Mouse (Mus musculus) midbrain, embryonic 14.5 days (tissue): ENCODE measurements at regions not wholly inside any gene's neighbourhood (a gene's known extent, or its start where the extent isn't known, plus 50 kb on each side); places are given as distances from the start of the nearest gene placed in this dataset.

Experiments used
- ATAC-seq: fragments of 200-750 bp; cut with Nextera tagmentation; 2 replicates; pipeline ENCODE4 v1.8.0; 2017; ENCODE audit warnings: moderate number of reproducible peaks, moderate library complexity; ENCODE audit not compliant: low FRiP score, low TSS enrichment
- DNase-seq: peaks from one replicate; pipeline ENCODE4 v3.0.0-alpha.2; 2015
- H3K27ac ChIP-seq: fragments of 300-500 bp; sonication (generic); replicated peaks from 2 replicates; pipeline ENCODE4 v1.5.1; 2014; ENCODE audit warnings: mild to moderate bottlenecking, low read depth, low read length, moderate library complexity
- H3K27me3 ChIP-seq: fragments of 300-500 bp; sonication (generic); 2 replicates; pipeline ENCODE4 v1.6.1; 2014; ENCODE audit warnings: low read length, control low read depth, mixed read lengths; ENCODE audit not compliant: control insufficient read depth, insufficient read depth
- H3K36me3 ChIP-seq: fragments of 300-500 bp; sonication (generic); 2 replicates; pipeline ENCODE4 v1.6.1; 2014; ENCODE audit warnings: low read length, control low read depth; ENCODE audit not compliant: control insufficient read depth, insufficient read depth
- H3K4me1 ChIP-seq: fragments of 300-500 bp; sonication (generic); 2 replicates; pipeline ENCODE4 v1.6.1; 2014; ENCODE audit warnings: mild to moderate bottlenecking, antibody characterized with exemption, low read length, control low read depth; ENCODE audit not compliant: control insufficient read depth, insufficient read depth
- H3K4me2 ChIP-seq: fragments of 300-500 bp; sonication (generic); 2 replicates; pipeline ENCODE4 v1.6.1; 2014; ENCODE audit warnings: mild to moderate bottlenecking, low read length, moderate library complexity
- H3K4me3 ChIP-seq: fragments of 300-500 bp; sonication (generic); replicated peaks from 2 replicates; pipeline ENCODE4 v1.5.1; 2014; ENCODE audit warnings: low read depth, low read length
- H3K9ac ChIP-seq: fragments of 300-500 bp; sonication (generic); replicated peaks from 2 replicates; pipeline ENCODE4 v1.6.1; 2014; ENCODE audit warnings: mild to moderate bottlenecking, low read length, moderate library complexity
- H3K9me3 ChIP-seq: fragments of 300-500 bp; sonication (generic); 2 replicates; pipeline ENCODE4 v1.6.1; 2016; ENCODE audit warnings: low read length, control low read depth, mixed read lengths; ENCODE audit not compliant: control insufficient read depth
- WGBS: fragments of 180-500 bp; shearing (Covaris S2); extraction: QIAGEN DNeasy Blood & Tissue Kit; methylation state at CpG from one replicate; pipeline ENCODE4 v1.1.7; 2014; 5-methylcytosine and 5-hydroxymethylcytosine counted together

- Histone ChIP-seq H3K27ac (no peak overlapping the region), H3K9me3 (no peaks in the 10 kb centered on the region), H3K4me3 (no peak overlapping the region), H3K9ac (no peak overlapping the region), H3K4me1 (0 out of 2 replicates have a peak, but pooled peaks cover 2% of the 10 kb centered on the region), H3K27me3 (no peaks in the 10 kb centered on the region), H3K36me3 (no peaks in the 10 kb centered on the region), H3K4me2 (no peak overlapping the region)
- DNase-seq (no peak), ATAC-seq (no peak)
- 81% methylated on average over 6 of the region's 6 CpGs for WGBS
These were observed 309.6 kb downstream of the Rbm26 start for GRCm38 (mm10) chr14:104867540-104867939.

- H3K27ac ChIP-seq: no peak overlapping the region
- ATAC-seq (no peak), DNase-seq (peak; percentile 51)
- H3K4me3 ChIP-seq: no peak overlapping the region
- WGBS: 71% methylated on average over 9 of the region's 9 CpGs
- H3K36me3 ChIP-seq: no peaks in the 10 kb centered on the region
- H3K9ac ChIP-seq: no peak overlapping the region
- H3K4me2 ChIP-seq: no peak overlapping the region
- no peaks in the 10 kb centered on the region for H3K4me1 ChIP-seq
- no peaks in the 10 kb centered on the region for H3K27me3 ChIP-seq
- no peaks in the 10 kb centered on the region for H3K9me3 ChIP-seq
These were observed 313.2 kb downstream of the Rbm26 start for GRCm38 (mm10) chr14:104863881-104864280.

- WGBS: 66% methylated on average over 1 of the region's 1 CpGs
These were observed 321.2 kb downstream of the Rbm26 start for GRCm38 (mm10) chr14:104855913-104856312.

GRCm38 (mm10) chr14:104849274-104849673 lies 326.8 kb upstream of the Rnf219 start:
- Histone ChIP-seq H3K4me3 (no peak overlapping the region), H3K27ac (no peak overlapping the region), H3K4me1 (no peaks in the 10 kb centered on the region), H3K4me2 (no peak overlapping the region), H3K27me3 (no peaks in the 10 kb centered on the region), H3K36me3 (no peaks in the 10 kb centered on the region), H3K9ac (no peak overlapping the region), H3K9me3 (no peaks in the 10 kb centered on the region)
- DNase-seq (no peak), ATAC-seq (no peak)
- WGBS: 94% methylated on average over 4 of the region's 4 CpGs

More at GRCm38 (mm10) chr14:104855913-104856312, 321.2 kb downstream of the Rbm26 start:
- ATAC-seq (no peak), DNase-seq (no peak)
- no peaks in the 10 kb centered on the region for H3K9me3 ChIP-seq
- H3K9ac ChIP-seq: no peak overlapping the region
- H3K27me3 ChIP-seq: no peaks in the 10 kb centered on the region
- H3K4me2 ChIP-seq: no peak overlapping the region
- H3K27ac ChIP-seq: no peak overlapping the region
- H3K4me3 ChIP-seq: no peak overlapping the region
- H3K36me3 ChIP-seq: no peaks in the 10 kb centered on the region
- H3K4me1 ChIP-seq: no peaks in the 10 kb centered on the region

GRCm38 (mm10) chr14:104827404-104827803 lies 305.0 kb upstream of the Rnf219 start:
- Histone ChIP-seq H3K9me3 (no peaks in the 10 kb centered on the region), H3K4me3 (no peak overlapping the region), H3K27ac (no peak overlapping the region), H3K4me1 (peaks cover 4% of the 10 kb centered on the region; the same call in 1 of the 2 replicates), H3K9ac (no peak overlapping the region), H3K36me3 (no peaks in the 10 kb centered on the region), H3K27me3 (no peaks in the 10 kb centered on the region), H3K4me2 (no peak overlapping the region)
- ATAC-seq (no peak), DNase-seq (no peak)
- 44% methylated on average over 4 of the region's 4 CpGs for WGBS

GRCm38 (mm10) chr14:104824926-104825325 lies 302.5 kb upstream of the Rnf219 start:
- DNase-seq (peak; percentile 41), ATAC-seq (no peak)
- Histone ChIP-seq H3K9ac (no peak overlapping the region), H3K9me3 (no peaks in the 10 kb centered on the region), H3K27me3 (no peaks in the 10 kb centered on the region), H3K27ac (no peak overlapping the region), H3K4me3 (no peak overlapping the region), H3K4me1 (peaks cover 4% of the 10 kb centered on the region; the same call in 1 of the 2 replicates), H3K4me2 (no peak overlapping the region), H3K36me3 (no peaks in the 10 kb centered on the region)
- 54% methylated on average over 1 of the region's 1 CpGs for WGBS

GRCm38 (mm10) chr14:104824224-104824623 lies 301.8 kb upstream of the Rnf219 start:
- Histone ChIP-seq H3K4me3 (no peak overlapping the region), H3K27ac (no peak overlapping the region), H3K9ac (no peak overlapping the region), H3K36me3 (no peaks in the 10 kb centered on the region), H3K4me2 (no peak overlapping the region), H3K9me3 (no peaks in the 10 kb centered on the region), H3K4me1 (peaks cover 4% of the 10 kb centered on the region; the same call in 1 of the 2 replicates), H3K27me3 (no peaks in the 10 kb centered on the region)
- no peak for DNase-seq
- ATAC-seq: no peak
- WGBS: 80% methylated on average over 1 of the region's 1 CpGs

- no peaks in the 10 kb centered on the region for H3K4me1 ChIP-seq
- H3K4me2 ChIP-seq: no peak overlapping the region
- 73% methylated on average over 11 of the region's 11 CpGs for WGBS
- H3K36me3 ChIP-seq: no peaks in the 10 kb centered on the region
- H3K27me3 ChIP-seq: no peaks in the 10 kb centered on the region
- H3K9ac ChIP-seq: no peak overlapping the region
- H3K4me3 ChIP-seq: no peak overlapping the region
- no peak overlapping the region for H3K27ac ChIP-seq
- no peaks in the 10 kb centered on the region for H3K9me3 ChIP-seq
- ATAC-seq (no peak), DNase-seq (no peak)
These were observed 299.6 kb upstream of the Rnf219 start for GRCm38 (mm10) chr14:104821903-104822573.

- Histone ChIP-seq H3K4me2 (no peak overlapping the region), H3K9ac (no peak overlapping the region), H3K4me3 (no peak overlapping the region), H3K4me1 (no peaks in the 10 kb centered on the region), H3K27ac (no peak overlapping the region), H3K27me3 (no peaks in the 10 kb centered on the region), H3K9me3 (no peaks in the 10 kb centered on the region), H3K36me3 (no peaks in the 10 kb centered on the region)
- no peak for DNase-seq
- no peak for ATAC-seq
- WGBS: 90% methylated on average over 4 of the region's 4 CpGs
These were observed 296.7 kb upstream of the Rnf219 start for GRCm38 (mm10) chr14:104819106-104819505.
